Mouse (Mus musculus): Measurements from ENCODE around the gene Sprr3. TPM values are rescaled to one million over a fixed set of nuclear protein-coding genes. Genes with fewer than 3 reads are reported as not detected.

Sprr3 gene
- not detected in 2 replicates for polyA plus RNA-seq (2012)

DNA sequence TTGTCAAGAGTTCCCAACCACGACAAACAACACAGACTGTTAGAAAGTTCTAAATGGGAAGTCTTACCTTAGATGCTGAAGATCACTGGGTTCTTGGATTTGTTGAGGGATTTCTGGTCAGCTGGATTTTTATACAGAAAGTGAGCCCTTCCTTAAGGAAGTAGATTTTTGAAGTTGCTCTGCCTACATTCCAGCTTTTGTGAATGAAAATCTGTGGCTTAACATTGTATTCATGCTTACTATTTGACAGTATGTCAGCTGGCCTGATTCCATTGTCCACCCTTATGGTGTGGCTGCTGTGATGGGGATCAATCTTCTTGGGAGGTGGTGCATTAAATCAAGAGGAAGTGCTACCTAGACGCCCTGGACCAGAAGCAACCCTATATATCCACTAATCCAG, at the start of gene Sprr3:
Gene Sprr3, minus strand, starts transcription at position 101 of the 400 bp plus-strand sequence.

DNA sequence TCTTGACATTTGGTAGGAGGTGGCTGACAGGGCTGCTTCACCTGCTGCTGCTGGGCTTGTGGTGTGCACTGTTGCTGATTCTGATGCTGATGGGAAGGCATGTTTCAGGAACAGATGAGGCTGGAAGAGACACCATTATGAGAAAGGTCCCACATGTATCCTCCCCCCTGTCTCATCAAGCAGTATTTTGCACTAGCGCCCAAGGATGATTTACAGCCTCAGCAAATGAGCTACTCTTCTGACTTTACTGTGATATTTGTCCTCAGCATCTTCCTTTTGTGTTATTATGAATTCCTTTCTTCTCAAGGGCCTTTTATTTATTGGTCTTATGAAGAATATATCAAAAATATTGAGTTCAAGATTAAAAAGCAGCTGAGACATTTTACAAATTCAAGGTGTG, 41.9 kb upstream of the Sprr3 start, which contains the start of gene Sprr4:
Gene Sprr4, minus strand, starts transcription at position 101 of the 400 bp plus-strand sequence.

DNA sequence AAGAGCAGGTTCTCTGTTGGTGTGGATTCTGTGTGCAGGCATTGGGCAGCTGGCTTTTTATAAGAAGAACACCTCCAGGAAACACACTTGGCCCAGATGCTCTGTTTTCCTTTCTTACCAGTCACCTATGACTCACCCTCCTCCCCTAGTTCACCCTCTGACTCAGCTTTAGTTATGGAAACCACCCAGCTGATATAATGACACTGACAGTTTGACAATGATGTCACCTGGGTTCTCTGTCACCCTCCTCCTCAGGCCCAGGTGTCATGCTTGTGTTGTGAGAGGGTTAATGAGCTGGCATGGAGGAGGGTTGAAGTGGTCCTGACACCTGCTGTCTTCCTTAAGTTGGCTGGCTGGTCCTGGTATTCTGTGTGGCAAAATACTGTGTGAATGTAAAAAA, 27.3 kb upstream of the Sprr3 start, which contains the start of gene Sprr1a:
Gene Sprr1a, minus strand, starts transcription at position 33 of the 400 bp plus-strand sequence.

DNA sequence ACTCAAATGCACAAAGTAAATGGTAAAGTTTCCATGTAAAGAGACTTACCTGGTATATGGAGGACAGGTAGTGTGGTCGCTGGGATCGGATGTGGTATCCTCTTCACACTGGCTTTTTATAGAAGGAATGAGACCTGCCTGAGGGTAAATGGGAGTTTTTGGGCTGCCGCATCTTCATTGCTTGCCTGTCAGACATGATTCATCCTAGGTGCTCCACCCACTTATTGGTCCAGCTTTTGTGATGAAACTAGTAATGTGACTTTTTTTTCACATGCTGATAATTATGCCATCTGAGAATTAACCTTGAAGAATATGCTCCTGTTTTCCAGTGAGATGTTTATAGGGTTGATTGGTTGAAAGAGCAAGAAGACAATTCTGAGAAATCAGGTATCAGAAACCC, 19.8 kb downstream of the Sprr3 start, which contains the start of gene Sprr1b:
Gene Sprr1b, minus strand, starts transcription at position 101 of the 400 bp plus-strand sequence.

DNA sequence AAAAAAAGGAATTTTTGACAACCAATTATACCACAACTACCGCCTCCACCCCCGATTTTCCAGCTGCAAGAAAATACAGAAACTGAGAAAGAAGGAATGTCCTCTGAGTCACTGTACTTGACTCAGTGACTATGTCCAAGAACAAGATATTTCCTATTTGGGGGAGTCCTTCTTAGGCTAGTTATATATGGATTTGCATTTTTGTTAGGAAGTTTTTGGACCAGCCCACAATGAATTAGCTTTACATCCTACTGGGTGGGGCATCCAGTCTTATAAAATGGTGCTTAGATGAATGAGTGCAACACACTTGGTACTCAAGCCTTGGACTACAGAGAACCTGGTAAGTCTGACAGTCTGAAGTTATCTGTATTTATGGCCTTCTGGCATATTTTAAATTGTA, 26.2 kb downstream of the Sprr3 start, which contains the start of gene Sprr2k:
Gene Sprr2k, plus strand, starts transcription at position 301 of the 400 bp plus-strand sequence.

DNA sequence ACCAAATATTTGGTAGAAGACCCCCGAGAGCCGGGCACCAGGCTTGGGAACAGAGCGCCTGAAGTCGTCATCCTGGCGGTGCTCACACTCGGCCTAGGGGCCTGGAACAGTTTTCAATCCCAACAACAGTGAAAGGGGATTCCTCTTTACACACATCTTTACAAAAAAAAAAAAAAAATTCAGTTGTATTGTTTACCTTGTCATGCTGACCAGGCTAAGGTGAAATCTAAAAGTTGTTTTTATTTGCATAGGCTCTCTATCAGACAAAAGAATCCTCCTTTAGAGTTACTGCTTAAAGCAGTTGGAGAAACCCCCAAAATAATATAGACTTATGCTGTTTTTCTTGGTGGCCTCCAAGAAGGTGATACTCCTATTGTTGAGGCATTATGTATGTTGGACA, 29.2 kb downstream of the Sprr3 start, which contains the start of gene Gm9774:
Gene Gm9774, minus strand, starts transcription at position 101 of the 400 bp plus-strand sequence.

DNA sequence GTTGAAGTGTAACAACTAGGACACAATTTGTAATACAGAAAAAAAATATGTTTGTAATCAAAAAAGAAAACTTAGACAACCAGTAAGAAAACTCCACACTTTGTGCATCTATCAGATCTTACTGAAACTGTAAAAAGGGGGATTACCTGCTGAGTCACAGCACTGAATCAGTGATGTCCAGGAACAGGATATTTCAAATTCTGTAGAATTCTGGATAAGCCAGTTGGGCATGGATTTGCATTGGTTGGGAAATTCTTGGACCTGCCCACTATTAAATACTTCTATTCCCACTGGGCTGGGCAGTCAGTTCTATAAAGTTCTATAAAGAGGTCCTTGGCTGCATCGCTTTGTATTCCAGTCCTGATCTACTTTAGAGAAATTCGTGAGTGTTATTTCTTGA, 40.7 kb downstream of the Sprr3 start, which contains the start of gene Sprr2j-ps:
Gene Sprr2j-ps, plus strand, starts transcription at position 301 of the 400 bp plus-strand sequence.

DNA sequence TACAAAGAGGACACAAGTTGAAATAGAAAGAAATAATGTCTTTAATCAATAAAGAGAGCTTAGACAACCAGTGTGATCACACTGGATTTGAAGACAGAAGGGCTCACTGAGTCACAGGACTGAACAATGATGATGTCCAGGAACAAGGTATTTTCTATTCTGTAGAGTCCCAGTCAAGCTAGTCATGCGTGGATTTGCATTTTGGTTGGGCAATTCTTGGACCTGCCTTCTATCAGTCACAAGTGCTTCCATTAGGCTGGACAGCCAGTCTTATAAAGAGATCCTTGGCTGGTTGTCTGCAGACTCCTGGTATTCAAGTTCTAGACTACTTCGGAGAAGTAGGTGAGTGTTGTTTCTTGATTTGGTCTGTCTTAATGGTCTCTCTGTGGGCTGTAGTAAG, 50.8 kb downstream of the Sprr3 start, which contains the start of gene Sprr2i:
Gene Sprr2i, plus strand, starts transcription at position 301 of the 400 bp plus-strand sequence.

Other genes with a start within 250 kb of the Sprr3 start
- not detected in 2 replicates for gene Sprr2a1, start 242.9 kb downstream of the Sprr3 start, polyA plus RNA-seq (2012)
- not detected in 2 replicates for gene Sprr2a2, start 242.8 kb downstream of the Sprr3 start, polyA plus RNA-seq (2012)
- not detected in 2 replicates for gene Sprr2a3, start 173.3 kb downstream of the Sprr3 start, polyA plus RNA-seq (2012)
- not detected in 2 replicates for gene Sprr2b, start 142.1 kb downstream of the Sprr3 start, polyA plus RNA-seq (2012)
- gene Sprr2d, start 119.6 kb downstream of the Sprr3 start, polyA plus RNA-seq (2012): not detected in 2 replicates
- gene Sprr2e, start 106.6 kb downstream of the Sprr3 start, polyA plus RNA-seq (2012): not detected in 2 replicates
- not detected in 2 replicates for gene Sprr2f, start 93.5 kb downstream of the Sprr3 start, polyA plus RNA-seq (2012)
- gene Sprr2h, start 73.0 kb downstream of the Sprr3 start, polyA plus RNA-seq (2012): not detected in 2 replicates
- not detected in 2 replicates for gene Sprr2i, start 50.7 kb downstream of the Sprr3 start, polyA plus RNA-seq (2012)
- gene Sprr2j-ps, start 40.6 kb downstream of the Sprr3 start, polyA plus RNA-seq (2012): not detected in 2 replicates
- gene Gm9774, start 29.3 kb downstream of the Sprr3 start, polyA plus RNA-seq (2012): 8.9 and 10.1 TPM in 2 replicates
- gene Sprr2k, start 26.1 kb downstream of the Sprr3 start, polyA plus RNA-seq (2012): not detected in 2 replicates
- gene Sprr1b, start 19.9 kb downstream of the Sprr3 start, polyA plus RNA-seq (2012): not detected in 2 replicates
- gene Sprr1a, start 27.2 kb upstream of the Sprr3 start, polyA plus RNA-seq (2012): 0.12 TPM in 1 of 2 replicates, not detected in the other
- not detected in 2 replicates for gene Sprr4, start 41.8 kb upstream of the Sprr3 start, polyA plus RNA-seq (2012)
- not detected in 2 replicates for gene 2310046K23Rik, start 75.8 kb upstream of the Sprr3 start, polyA plus RNA-seq (2012)
- gene Ivl, start 115.0 kb upstream of the Sprr3 start, polyA plus RNA-seq (2012): 0.04 TPM in 1 of 2 replicates, not detected in the other
- gene Smcp, start 130.3 kb upstream of the Sprr3 start, polyA plus RNA-seq (2012): 0.07 TPM in 1 of 2 replicates, not detected in the other
- not detected in 2 replicates for gene 2210017I01Rik, start 148.8 kb upstream of the Sprr3 start, polyA plus RNA-seq (2012)
- gene Lce6a, start 162.9 kb upstream of the Sprr3 start, polyA plus RNA-seq (2012): not detected in 2 replicates
- gene Lce1a1, start 189.6 kb upstream of the Sprr3 start, polyA plus RNA-seq (2012): 0.10 TPM in 1 of 2 replicates, not detected in the other
- not detected in 2 replicates for gene Lce1b, start 198.2 kb upstream of the Sprr3 start, polyA plus RNA-seq (2012)
- gene Lce1a2, start 211.6 kb upstream of the Sprr3 start, polyA plus RNA-seq (2012): not detected in 2 replicates
- gene Lce1c, start 220.5 kb upstream of the Sprr3 start, polyA plus RNA-seq (2012): not detected in 2 replicates
- not detected in 2 replicates for gene Lce1d, start 228.5 kb upstream of the Sprr3 start, polyA plus RNA-seq (2012)